Mouse (Mus musculus) bone marrow macrophage, adult 2 months (primary cell): ENCODE data around the gene Ccdc33.

Experiments used
- CTCF ChIP-seq: IDR thresholded peaks from 2 replicates; pipeline ENCODE4 v1.5.1; 2012; ENCODE audit warnings: low read depth, mild to moderate bottlenecking, low read length, moderate library complexity
- POLR2A ChIP-seq: IDR thresholded peaks from 2 replicates; pipeline ENCODE4 v1.6.1; 2012; ENCODE audit warnings: mild to moderate bottlenecking, low read depth, low read length, borderline replicate concordance

GRCm38 (mm10) chr9:58143419-58143818 is 24.8 kb upstream of the Ccdc33 start:
- TF ChIP-seq POLR2A (no peak), CTCF (no peak)
